Mouse (Mus musculus) midbrain, embryonic 15.5 days (tissue): ENCODE measurements around the gene Miga1. TPM values are rescaled to one million over a fixed set of nuclear protein-coding genes. Genes with fewer than 3 reads are reported as not detected.
A peak's percentile ranks its signal among the peaks of the same experiment; 100 is the strongest.
"Not testable (repeated sequence)": the region's sequence is repeated elsewhere in the genome, so short reads cannot be mapped to it uniquely, and the experiment has no call there.

ENCODE experiments used
- ATAC-seq: fragments of 200-750 bp; cut with Nextera tagmentation; replicated peaks from 2 replicates; pipeline ENCODE4 v1.8.0; 2017; ENCODE audit warnings: moderate TSS enrichment
- H3K27ac ChIP-seq: fragments of 300-500 bp; sonication (generic); 2 replicates; pipeline ENCODE4 v1.5.1; 2015; ENCODE audit warnings: mild to moderate bottlenecking, inconsistent platforms
- H3K27me3 ChIP-seq: fragments of 300-500 bp; sonication (generic); replicated peaks from 2 replicates; pipeline ENCODE4 v1.6.1; 2015; ENCODE audit warnings: inconsistent platforms
- H3K36me3 ChIP-seq: fragments of 300-500 bp; sonication (generic); replicated peaks from 2 replicates; pipeline ENCODE4 v1.6.1; 2015; ENCODE audit warnings: inconsistent platforms
- H3K4me1 ChIP-seq: fragments of 300-500 bp; sonication (generic); 2 replicates; pipeline ENCODE4 v1.6.1; 2015; ENCODE audit warnings: inconsistent platforms
- H3K4me2 ChIP-seq: fragments of 300-500 bp; sonication (generic); 2 replicates; pipeline ENCODE4 v1.6.1; 2015; ENCODE audit warnings: inconsistent platforms, mild to moderate bottlenecking, moderate library complexity
- H3K4me3 ChIP-seq: fragments of 300-500 bp; sonication (generic); 2 replicates; pipeline ENCODE4 v1.5.1; 2015; ENCODE audit warnings: mild to moderate bottlenecking, inconsistent platforms
- H3K9ac ChIP-seq: fragments of 300-500 bp; sonication (generic); 2 replicates; pipeline ENCODE4 v1.6.1; 2015; ENCODE audit warnings: mild to moderate bottlenecking, inconsistent platforms
- H3K9me3 ChIP-seq: fragments of 300-500 bp; sonication (generic); 2 replicates; pipeline ENCODE4 v1.6.1; 2016; ENCODE audit warnings: inconsistent platforms
- WGBS: fragments of 180-500 bp; shearing (Covaris S2); methylation state at CpG from one replicate; pipeline ENCODE4 v1.1.7; 2015; ENCODE audit warnings: mixed read lengths; 5-methylcytosine and 5-hydroxymethylcytosine counted together
- polyA plus RNA-seq: library from polyadenylated mRNA; unstranded; fragments of >200 nt; fragmentation: Nextera tagmentation; extraction: Ambion mirVana; gene quantifications from 2 replicates; pipeline ENCODE4 v1.2.1, GENCODE M21; 2015

Gene Miga1
- polyA plus RNA-seq, 1 experiment from 2014 or later, result 19.1 TPM

- no peak overlapping the region for H3K9ac ChIP-seq
- H3K36me3 ChIP-seq, result no peaks in the 10 kb centered on the region
- no peak overlapping the region for H3K27ac ChIP-seq
- H3K4me1 ChIP-seq, result peaks cover 6% of the 10 kb centered on the region
- no peaks in the 10 kb centered on the region for H3K9me3 ChIP-seq
- no peak overlapping the region for H3K4me2 ChIP-seq
- WGBS, result 100% methylated on average over 1 of the region's 1 CpGs
- no peak for ATAC-seq
- no peak overlapping the region for H3K4me3 ChIP-seq
- peaks cover 19% of the 10 kb centered on the region for H3K27me3 ChIP-seq
Observed at GRCm38 (mm10) chr3:152260362-152260761, 79.8 kb downstream of the Miga1 start.

GRCm38 (mm10) chr3:152259409-152259808 is 80.8 kb downstream of the Miga1 start:
- not testable (repeated sequence) for H3K36me3 ChIP-seq, H3K4me3 ChIP-seq, H3K4me2 ChIP-seq, H3K4me1 ChIP-seq, H3K27ac ChIP-seq, H3K9ac ChIP-seq, H3K9me3 ChIP-seq
- H3K27me3 ChIP-seq, result peaks cover 16% of the 10 kb centered on the region
- peak; percentile 42; the same call in 1 of the 2 replicates for ATAC-seq
- WGBS, result 40% methylated on average over 8 of the region's 9 CpGs

GRCm38 (mm10) chr3:152257528-152257927 is 82.7 kb downstream of the Miga1 start:
- no peak overlapping the region for H3K4me2 ChIP-seq
- no peaks in the 10 kb centered on the region for H3K9me3 ChIP-seq
- 87% methylated on average over 3 of the region's 3 CpGs for WGBS
- no peak for ATAC-seq
- no peaks in the 10 kb centered on the region for H3K4me1 ChIP-seq
- H3K27ac ChIP-seq, result no peak overlapping the region
- H3K36me3 ChIP-seq, result no peaks in the 10 kb centered on the region
- no peak overlapping the region for H3K4me3 ChIP-seq
- peaks cover 5% of the 10 kb centered on the region; the same call in 1 of the 2 replicates for H3K27me3 ChIP-seq
- H3K9ac ChIP-seq, result no peak overlapping the region

GRCm38 (mm10) chr3:152250487-152250886 is 89.7 kb downstream of the Miga1 start:
- no peak overlapping the region for H3K4me3 ChIP-seq
- no peaks in the 10 kb centered on the region for H3K9me3 ChIP-seq
- no peak overlapping the region for H3K9ac ChIP-seq
- no peaks in the 10 kb centered on the region for H3K36me3 ChIP-seq
- WGBS, result 93% methylated on average over 1 of the region's 1 CpGs
- no peak for ATAC-seq
- H3K4me1 ChIP-seq, result no peaks in the 10 kb centered on the region
- no peak overlapping the region for H3K4me2 ChIP-seq
- H3K27me3 ChIP-seq, result no peaks in the 10 kb centered on the region
- H3K27ac ChIP-seq, result no peak overlapping the region

- no peak for ATAC-seq
- Histone ChIP-seq H3K27me3 (no peaks in the 10 kb centered on the region), H3K4me1 (no peaks in the 10 kb centered on the region), H3K9ac (no peak overlapping the region), H3K4me2 (no peak overlapping the region), H3K4me3 (no peak overlapping the region), H3K36me3 (no peaks in the 10 kb centered on the region), H3K9me3 (no peaks in the 10 kb centered on the region), H3K27ac (no peak overlapping the region)
- 92% methylated on average over 12 of the region's 12 CpGs for WGBS
Observed at GRCm38 (mm10) chr3:152247708-152248107, 92.5 kb downstream of the Miga1 start.

GRCm38 (mm10) chr3:152245273-152245910 is 94.8 kb downstream of the Miga1 start:
- WGBS, result 82% methylated on average over 5 of the region's 5 CpGs
- no peak for ATAC-seq
- H3K9ac ChIP-seq, result no peak overlapping the region

GRCm38 (mm10) chr3:152243304-152243703 is 96.9 kb downstream of the Miga1 start:
- no peak overlapping the region for H3K27ac ChIP-seq
- ATAC-seq, result no peak
- no peaks in the 10 kb centered on the region for H3K9me3 ChIP-seq
- H3K9ac ChIP-seq, result no peak overlapping the region
- H3K4me2 ChIP-seq, result no peak overlapping the region
- H3K36me3 ChIP-seq, result 0 out of 2 replicates have a peak, but pooled peaks cover under 1% of the 10 kb centered on the region
- 79% methylated on average over 4 of the region's 4 CpGs for WGBS
- no peak overlapping the region for H3K4me3 ChIP-seq
- H3K4me1 ChIP-seq, result no peaks in the 10 kb centered on the region
- H3K27me3 ChIP-seq, result no peaks in the 10 kb centered on the region

More at GRCm38 (mm10) chr3:152245273-152245910, 94.8 kb downstream of the Miga1 start:
- no peaks in the 10 kb centered on the region for H3K27me3 ChIP-seq
- no peak overlapping the region for H3K4me3 ChIP-seq
- H3K4me2 ChIP-seq, result no peak overlapping the region
- no peaks in the 10 kb centered on the region for H3K9me3 ChIP-seq
- no peaks in the 10 kb centered on the region for H3K36me3 ChIP-seq
- H3K27ac ChIP-seq, result 0 out of 2 replicates have a peak overlapping the region, but pooled peaks have one; percentile 29
- H3K4me1 ChIP-seq, result no peaks in the 10 kb centered on the region

GRCm38 (mm10) chr3:152241098-152241497 is 99.1 kb downstream of the Miga1 start:
- ATAC-seq, result no peak
- Histone ChIP-seq H3K27ac (no peak overlapping the region), H3K9me3 (no peaks in the 10 kb centered on the region), H3K36me3 (0 out of 2 replicates have a peak, but pooled peaks cover 4% of the 10 kb centered on the region), H3K4me1 (no peaks in the 10 kb centered on the region), H3K4me3 (no peak overlapping the region), H3K27me3 (no peaks in the 10 kb centered on the region), H3K9ac (no peak overlapping the region), H3K4me2 (no peak overlapping the region)
- WGBS, result 86% methylated on average over 3 of the region's 3 CpGs

GRCm38 (mm10) chr3:152239592-152239991 is 100.6 kb downstream of the Miga1 start:
- Histone ChIP-seq H3K27ac (no peak overlapping the region), H3K9ac (no peak overlapping the region), H3K36me3 (0 out of 2 replicates have a peak, but pooled peaks cover 6% of the 10 kb centered on the region), H3K9me3 (no peaks in the 10 kb centered on the region), H3K4me1 (no peaks in the 10 kb centered on the region), H3K4me3 (no peak overlapping the region), H3K27me3 (no peaks in the 10 kb centered on the region), H3K4me2 (no peak overlapping the region)
- 94% methylated on average over 1 of the region's 1 CpGs for WGBS
- ATAC-seq, result 0 out of 2 replicates have a peak, but pooled peaks have one; percentile 39

- ATAC-seq, result 0 out of 2 replicates have a peak, but pooled peaks have one; percentile 24
- WGBS, result 75% methylated on average over 2 of the region's 2 CpGs
Observed at GRCm38 (mm10) chr3:152238836-152239235, 101.4 kb downstream of the Miga1 start.

GRCm38 (mm10) chr3:152235805-152236204 is 104.4 kb downstream of the Miga1 start:
- H3K27me3 ChIP-seq, result no peaks in the 10 kb centered on the region
- H3K27ac ChIP-seq, result no peak overlapping the region
- H3K36me3 ChIP-seq, result peaks cover 13% of the 10 kb centered on the region; the same call in 1 of the 2 replicates
- no peak for ATAC-seq
- H3K4me2 ChIP-seq, result no peak overlapping the region
- no peaks in the 10 kb centered on the region for H3K9me3 ChIP-seq
- 98% methylated on average over 1 of the region's 1 CpGs for WGBS
- no peaks in the 10 kb centered on the region for H3K4me1 ChIP-seq
- no peak overlapping the region for H3K4me3 ChIP-seq
- no peak overlapping the region for H3K9ac ChIP-seq

More at GRCm38 (mm10) chr3:152238836-152239235, 101.4 kb downstream of the Miga1 start:
- H3K4me1 ChIP-seq, result no peaks in the 10 kb centered on the region
- no peak overlapping the region for H3K4me2 ChIP-seq
- H3K27me3 ChIP-seq, result no peaks in the 10 kb centered on the region
- no peaks in the 10 kb centered on the region for H3K9me3 ChIP-seq
- H3K36me3 ChIP-seq, result peaks cover 6% of the 10 kb centered on the region; the same call in 1 of the 2 replicates
- H3K27ac ChIP-seq, result no peak overlapping the region
- no peak overlapping the region for H3K4me3 ChIP-seq
- H3K9ac ChIP-seq, result no peak overlapping the region

- 89% methylated on average over 1 of the region's 1 CpGs for WGBS
- Histone ChIP-seq H3K27me3 (no peaks in the 10 kb centered on the region), H3K27ac (no peak overlapping the region), H3K4me3 (no peak overlapping the region), H3K9me3 (no peaks in the 10 kb centered on the region), H3K4me2 (no peak overlapping the region), H3K36me3 (peaks cover 13% of the 10 kb centered on the region; the same call in 1 of the 2 replicates), H3K9ac (no peak overlapping the region), H3K4me1 (no peaks in the 10 kb centered on the region)
- ATAC-seq, result no peak
Observed at GRCm38 (mm10) chr3:152235238-152235637, 105.0 kb downstream of the Miga1 start.
